Mouse (Mus musculus) midbrain, embryonic 14.5 days (tissue): ENCODE results near the gene Prkra. TPM values are rescaled to one million over a fixed set of nuclear protein-coding genes. Genes with fewer than 3 reads are reported as not detected.
A peak's percentile ranks its signal among the peaks of the same experiment; 100 is the strongest.

Experiments used
- ATAC-seq: fragments of 200-750 bp; cut with Nextera tagmentation; 2 replicates; pipeline ENCODE4 v1.8.0; 2017; ENCODE audit warnings: moderate number of reproducible peaks, moderate library complexity; ENCODE audit not compliant: low FRiP score, low TSS enrichment
- DNase-seq: peaks from one replicate; pipeline ENCODE4 v3.0.0-alpha.2; 2015
- H3K27ac ChIP-seq: fragments of 300-500 bp; sonication (generic); replicated peaks from 2 replicates; pipeline ENCODE4 v1.5.1; 2014; ENCODE audit warnings: mild to moderate bottlenecking, low read depth, low read length, moderate library complexity
- H3K27me3 ChIP-seq: fragments of 300-500 bp; sonication (generic); 2 replicates; pipeline ENCODE4 v1.6.1; 2014; ENCODE audit warnings: low read length, control low read depth, mixed read lengths; ENCODE audit not compliant: control insufficient read depth, insufficient read depth
- H3K36me3 ChIP-seq: fragments of 300-500 bp; sonication (generic); 2 replicates; pipeline ENCODE4 v1.6.1; 2014; ENCODE audit warnings: low read length, control low read depth; ENCODE audit not compliant: control insufficient read depth, insufficient read depth
- H3K4me1 ChIP-seq: fragments of 300-500 bp; sonication (generic); 2 replicates; pipeline ENCODE4 v1.6.1; 2014; ENCODE audit warnings: mild to moderate bottlenecking, antibody characterized with exemption, low read length, control low read depth; ENCODE audit not compliant: control insufficient read depth, insufficient read depth
- H3K4me2 ChIP-seq: fragments of 300-500 bp; sonication (generic); 2 replicates; pipeline ENCODE4 v1.6.1; 2014; ENCODE audit warnings: mild to moderate bottlenecking, low read length, moderate library complexity
- H3K4me3 ChIP-seq: fragments of 300-500 bp; sonication (generic); replicated peaks from 2 replicates; pipeline ENCODE4 v1.5.1; 2014; ENCODE audit warnings: low read depth, low read length
- H3K9ac ChIP-seq: fragments of 300-500 bp; sonication (generic); replicated peaks from 2 replicates; pipeline ENCODE4 v1.6.1; 2014; ENCODE audit warnings: mild to moderate bottlenecking, low read length, moderate library complexity
- H3K9me3 ChIP-seq: fragments of 300-500 bp; sonication (generic); 2 replicates; pipeline ENCODE4 v1.6.1; 2016; ENCODE audit warnings: low read length, control low read depth, mixed read lengths; ENCODE audit not compliant: control insufficient read depth
- WGBS: fragments of 180-500 bp; shearing (Covaris S2); extraction: QIAGEN DNeasy Blood & Tissue Kit; methylation state at CpG from one replicate; pipeline ENCODE4 v1.1.7; 2014; 5-methylcytosine and 5-hydroxymethylcytosine counted together
- polyA plus RNA-seq: library from polyadenylated mRNA; unstranded; fragments of >200 nt; fragmentation: Nextera tagmentation; extraction: Ambion mirVana; gene quantifications from 2 replicates; pipeline ENCODE4 v1.2.1, GENCODE M21; 2014

Prkra gene
- 117 and 119 TPM in 2 replicates for polyA plus RNA-seq

GRCm38 (mm10) chr2:76647883-76648570 lies at the start of gene Prkra, which contains the start of gene Pjvk:
Gene Prkra (minus strand): TSS chr2:76648015.
Gene Pjvk (plus strand): TSS chr2:76648476.
- peak within 1 kb of the TSS; percentile 69 for H3K4me2 ChIP-seq
- H3K27me3 ChIP-seq: no peaks in the 10 kb centered on the region
- H3K9me3 ChIP-seq: no peaks in the 10 kb centered on the region
- peak; percentile 98 for ATAC-seq
- peak within 1 kb of the TSS; percentile 86 for H3K9ac ChIP-seq
- peak within 1 kb of the TSS; percentile 70 for H3K4me3 ChIP-seq
- peak within 1 kb of the TSS; percentile 91 for H3K27ac ChIP-seq
- under 1% methylated on average over 41 of the region's 42 CpGs for WGBS
- peak; percentile 99 for DNase-seq
- H3K36me3 ChIP-seq: peaks cover under 1% of the 10 kb centered on the region; the same call in 1 of the 2 replicates
- peaks cover 6% of the 10 kb centered on the region for H3K4me1 ChIP-seq

GRCm38 (mm10) chr2:76695290-76695689 lies 47.5 kb upstream of the Prkra start:
- WGBS: 91% methylated on average over 6 of the region's 6 CpGs
- Histone ChIP-seq H3K36me3 (peaks cover 73% of the 10 kb centered on the region), H3K27ac (no peak overlapping the region), H3K4me2 (no peak overlapping the region), H3K4me3 (no peak overlapping the region), H3K9me3 (no peaks in the 10 kb centered on the region), H3K4me1 (no peaks in the 10 kb centered on the region), H3K9ac (no peak overlapping the region), H3K27me3 (no peaks in the 10 kb centered on the region)
- DNase-seq (no peak), ATAC-seq (no peak)

- Histone ChIP-seq H3K27ac (no peak overlapping the region), H3K27me3 (no peaks in the 10 kb centered on the region), H3K4me1 (no peaks in the 10 kb centered on the region), H3K36me3 (peaks cover 76% of the 10 kb centered on the region), H3K4me3 (no peak overlapping the region), H3K4me2 (no peak overlapping the region), H3K9ac (no peak overlapping the region), H3K9me3 (no peaks in the 10 kb centered on the region)
- DNase-seq (no peak), ATAC-seq (no peak)
- WGBS: 85% methylated on average over 5 of the region's 5 CpGs
These were observed 46.0 kb upstream of the Prkra start for GRCm38 (mm10) chr2:76693765-76694164.

- Histone ChIP-seq H3K9me3 (no peaks in the 10 kb centered on the region), H3K4me1 (no peaks in the 10 kb centered on the region), H3K27ac (no peak overlapping the region), H3K9ac (no peak overlapping the region), H3K27me3 (no peaks in the 10 kb centered on the region), H3K4me3 (no peak overlapping the region), H3K36me3 (peaks cover 85% of the 10 kb centered on the region), H3K4me2 (no peak overlapping the region)
- 91% methylated on average over 12 of the region's 12 CpGs for WGBS
- DNase-seq (no peak), ATAC-seq (no peak)
These were observed 42.8 kb upstream of the Prkra start for GRCm38 (mm10) chr2:76690436-76691204.

- H3K36me3 ChIP-seq: peaks cover 83% of the 10 kb centered on the region
- no peaks in the 10 kb centered on the region for H3K27me3 ChIP-seq
- ATAC-seq (no peak), DNase-seq (no peak)
- no peak overlapping the region for H3K27ac ChIP-seq
- 86% methylated on average over 7 of the region's 7 CpGs for WGBS
- H3K9me3 ChIP-seq: no peaks in the 10 kb centered on the region
- no peak overlapping the region for H3K9ac ChIP-seq
- no peak overlapping the region for H3K4me2 ChIP-seq
- no peaks in the 10 kb centered on the region for H3K4me1 ChIP-seq
- H3K4me3 ChIP-seq: no peak overlapping the region
These were observed 40.3 kb upstream of the Prkra start for GRCm38 (mm10) chr2:76688162-76688561.

GRCm38 (mm10) chr2:76687608-76688007 lies 39.8 kb upstream of the Prkra start:
- Histone ChIP-seq H3K4me3 (no peak overlapping the region), H3K4me1 (no peaks in the 10 kb centered on the region), H3K27me3 (no peaks in the 10 kb centered on the region), H3K9ac (no peak overlapping the region), H3K27ac (no peak overlapping the region), H3K36me3 (peaks cover 83% of the 10 kb centered on the region), H3K4me2 (no peak overlapping the region), H3K9me3 (no peaks in the 10 kb centered on the region)
- DNase-seq (no peak), ATAC-seq (no peak)
- 89% methylated on average over 3 of the region's 3 CpGs for WGBS

- Histone ChIP-seq H3K27me3 (no peaks in the 10 kb centered on the region), H3K4me3 (no peak overlapping the region), H3K9ac (no peak overlapping the region), H3K4me1 (no peaks in the 10 kb centered on the region), H3K9me3 (no peaks in the 10 kb centered on the region), H3K4me2 (no peak overlapping the region), H3K36me3 (peaks cover 83% of the 10 kb centered on the region), H3K27ac (no peak overlapping the region)
- DNase-seq (no peak), ATAC-seq (no peak)
- WGBS: 94% methylated on average over 3 of the region's 3 CpGs
These were observed 39.2 kb upstream of the Prkra start for GRCm38 (mm10) chr2:76686986-76687385.

- peaks cover 52% of the 10 kb centered on the region for H3K36me3 ChIP-seq
- H3K4me2 ChIP-seq: no peak overlapping the region
- ATAC-seq: no peak
- no peaks in the 10 kb centered on the region for H3K4me1 ChIP-seq
- WGBS: 94% methylated on average over 8 of the region's 8 CpGs
- no peak overlapping the region for H3K9ac ChIP-seq
- H3K9me3 ChIP-seq: no peaks in the 10 kb centered on the region
- no peak overlapping the region for H3K4me3 ChIP-seq
- H3K27ac ChIP-seq: no peak overlapping the region
- DNase-seq: no peak
- H3K27me3 ChIP-seq: no peaks in the 10 kb centered on the region
These were observed 34.5 kb upstream of the Prkra start for GRCm38 (mm10) chr2:76682301-76682700.
